Mouse (Mus musculus) embryonic fibroblast, embryonic 13.5 days (primary cell): ENCODE data around the gene Sdf2.

Source experiments
- CTCF ChIP-seq: IDR thresholded peaks from 2 replicates; pipeline ENCODE4 v1.5.1; 2011; ENCODE audit warnings: mild to moderate bottlenecking, control low read depth, low read length, moderate library complexity, borderline replicate concordance; ENCODE audit not compliant: insufficient read depth
- POLR2A ChIP-seq: IDR thresholded peaks from 2 replicates; pipeline ENCODE4 v1.6.1; 2011; ENCODE audit warnings: low read depth, mild to moderate bottlenecking, control low read depth, low read length, moderate library complexity

GRCm38 (mm10) chr11:78279586-78279985, 34.0 kb downstream of the Sdf2 start:
- TF ChIP-seq CTCF (no peak), POLR2A (no peak)
